Mouse (Mus musculus) lung, postnatal 4 days (tissue): Measurements from ENCODE around the gene 3110040N11Rik.

Source experiments
- DNase-seq, 2 experiments: peaks; one replicate each; pipeline ENCODE4 v3.0.0; 2021

The 3110040N11Rik gene

GRCm38 (mm10) chr7:81738720-81739385 lies 50.4 kb downstream of the 3110040N11Rik start:
- no peak for DNase-seq

- DNase-seq = no peak
Measured at GRCm38 (mm10) chr7:81735300-81736048, 53.8 kb downstream of the 3110040N11Rik start.

DNA sequence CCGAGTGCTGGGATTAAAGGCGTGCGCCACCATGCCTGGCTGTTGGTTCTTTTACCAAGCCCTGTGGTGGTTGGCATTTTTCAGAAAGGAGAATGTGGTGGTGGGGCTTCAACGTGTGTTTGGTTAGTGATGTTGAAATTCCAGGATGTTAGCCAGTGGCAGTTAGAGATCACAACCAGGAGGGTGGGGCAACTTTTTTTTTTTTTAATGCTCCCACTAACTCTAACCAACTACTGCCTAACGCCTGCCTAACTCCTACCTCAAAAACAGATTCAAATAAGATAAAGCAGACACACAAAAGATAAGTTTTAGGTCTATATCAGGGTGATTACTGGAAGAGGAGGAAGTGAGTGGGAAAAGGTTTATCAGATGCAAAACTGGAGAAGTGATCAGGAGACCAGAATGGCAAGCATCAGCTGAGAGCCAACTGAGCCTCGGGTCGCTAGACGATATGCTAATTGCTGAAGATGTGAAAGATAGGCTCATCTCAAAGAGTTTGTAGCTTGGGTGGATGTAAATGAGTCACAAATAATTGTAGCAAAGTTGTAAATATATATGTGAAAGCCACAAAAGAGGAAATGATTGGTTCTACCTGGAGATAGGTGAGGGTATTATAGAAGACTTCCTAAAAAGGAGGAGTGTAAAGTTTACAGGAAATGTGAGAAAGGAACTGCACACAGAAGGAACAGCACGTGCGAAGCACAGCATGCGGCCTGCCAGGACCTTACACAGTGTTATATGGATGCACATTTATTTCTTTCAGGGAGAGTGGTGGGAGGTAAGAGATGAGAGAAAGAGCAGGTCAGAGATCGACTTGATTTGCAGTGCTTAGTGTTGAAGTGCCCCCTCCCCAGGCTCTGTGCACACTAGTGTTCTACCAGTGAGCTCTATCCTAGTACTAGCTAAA lies 56.8 kb downstream of the 3110040N11Rik start:
- no peak for DNase-seq
